Mouse (Mus musculus) mesoderm, embryonic 11.5 days (tissue): Measurements from ENCODE around the gene Cltb.
"Not testable (repeated sequence)": the region's sequence is repeated elsewhere in the genome, so short reads cannot be mapped to it uniquely, and the experiment has no call there.

Experiments
- DNase-seq: peaks from one replicate; pipeline ENCODE4 v3.0.0-alpha.2; 2012; ENCODE audit warnings: low read depth, low spot score

Gene Cltb

DNA sequence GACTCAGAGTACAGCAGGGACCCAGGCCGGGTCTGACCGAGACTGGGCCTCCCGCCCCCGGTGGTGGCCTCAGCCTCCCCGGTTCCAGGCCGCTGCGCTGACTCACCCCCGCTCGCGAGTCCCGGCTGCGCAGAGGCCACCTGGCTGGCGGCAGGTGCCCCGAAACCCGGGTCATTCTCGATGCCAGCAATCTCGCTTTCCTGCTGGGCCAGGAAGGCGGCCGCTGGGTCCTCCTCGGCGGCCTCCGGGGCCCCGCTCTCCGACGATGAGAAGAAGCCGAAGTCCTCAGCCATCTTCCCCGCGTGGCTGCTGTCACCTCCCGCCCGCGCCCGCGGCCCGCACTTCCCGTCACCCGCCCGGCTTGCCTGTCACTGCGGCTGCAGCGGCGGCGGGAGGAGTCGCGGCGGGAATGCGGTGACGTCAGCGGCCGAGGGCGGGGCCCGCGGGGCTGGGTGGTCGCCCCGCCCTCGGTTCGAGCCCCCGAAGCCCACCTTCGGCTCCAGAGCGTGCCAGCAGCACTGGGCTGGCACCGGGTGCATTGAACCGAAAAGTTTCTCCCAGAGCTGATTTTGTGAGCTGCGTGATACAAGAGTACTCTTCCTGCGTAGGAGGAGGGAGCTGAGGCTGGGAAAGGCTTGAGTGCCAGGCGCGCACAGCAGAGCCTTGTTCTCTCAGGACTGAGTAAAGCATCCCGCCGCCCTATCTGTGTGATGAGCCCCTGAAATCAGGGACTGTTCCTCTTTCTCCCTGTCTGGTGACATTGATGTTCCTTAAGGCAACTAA, at the start of gene Cltb:
Gene Cltb, minus strand, starts transcription at position 373 of the 783 bp plus-strand sequence.
- DNase-seq = peak; percentile 74

DNA sequence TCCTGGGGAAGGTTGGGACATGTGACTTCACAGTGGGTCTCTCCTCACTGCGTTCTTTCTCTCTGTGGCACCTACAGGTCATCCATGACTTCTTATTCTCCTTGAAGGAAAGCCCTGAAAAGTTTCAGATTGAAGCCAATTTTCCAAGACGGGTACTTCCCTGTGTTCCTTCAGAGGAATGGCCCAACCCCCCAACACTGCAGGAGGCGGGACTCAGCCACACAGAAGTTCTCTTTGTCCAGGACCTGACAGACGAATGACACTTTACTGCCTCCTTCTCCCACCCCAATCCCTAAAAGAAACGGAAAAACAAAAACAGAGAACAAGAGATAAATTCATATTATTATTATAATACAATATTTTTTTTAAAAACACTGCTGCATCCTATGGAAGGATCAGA, 49.7 kb upstream of the Cltb start:
- no peak for DNase-seq

GRCm38 (mm10) chr13:54650461-54650860, 39.3 kb upstream of the Cltb start:
- DNase-seq = no peak

DNA sequence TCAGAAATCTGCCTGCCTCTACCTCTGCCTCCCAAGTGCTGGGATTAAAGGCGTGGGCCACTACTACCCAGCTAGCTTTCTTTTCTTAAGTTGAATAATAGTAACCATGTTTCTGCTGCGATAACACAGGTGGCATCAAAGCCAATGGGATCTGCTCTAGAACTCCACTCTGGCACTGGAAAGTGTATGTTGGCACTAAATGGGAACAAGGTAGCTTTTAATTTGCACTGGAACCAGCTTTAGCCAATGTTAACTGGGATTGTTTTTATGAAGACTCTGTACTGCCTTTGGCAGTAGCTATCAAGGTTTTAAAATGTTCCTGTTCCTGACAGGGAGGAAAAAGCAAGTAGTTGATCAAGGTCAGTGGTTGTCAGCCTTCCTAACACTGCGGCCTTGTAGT, 23.9 kb upstream of the Cltb start:
- DNase-seq = no peak

DNA sequence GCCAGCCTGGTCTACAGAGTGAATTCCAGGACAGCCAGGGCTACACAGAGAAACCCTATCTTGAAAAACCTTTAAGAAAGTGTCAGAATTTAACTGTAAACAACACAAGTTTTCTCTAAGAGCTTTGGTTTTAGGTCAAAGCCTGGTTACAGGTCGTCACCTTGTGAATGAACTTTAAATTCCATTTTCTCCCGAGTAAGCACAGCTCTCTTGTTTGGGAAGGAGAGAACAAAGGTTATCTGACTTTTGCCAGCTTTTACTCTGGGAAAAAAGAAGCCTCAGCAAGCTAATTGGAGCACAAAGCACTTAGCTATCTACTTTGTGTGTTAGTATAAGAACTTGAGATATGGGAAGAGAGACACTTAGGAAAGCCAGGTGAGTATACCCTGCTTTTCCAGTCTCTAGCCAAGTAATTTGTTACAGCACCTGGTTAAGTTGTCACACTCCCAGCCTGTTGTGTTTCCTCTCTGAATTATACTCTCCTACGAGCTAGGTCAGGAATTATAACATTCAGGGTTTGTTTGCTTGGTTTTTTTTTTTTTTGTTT, 21.7 kb upstream of the Cltb start:
- DNase-seq = no peak

DNA sequence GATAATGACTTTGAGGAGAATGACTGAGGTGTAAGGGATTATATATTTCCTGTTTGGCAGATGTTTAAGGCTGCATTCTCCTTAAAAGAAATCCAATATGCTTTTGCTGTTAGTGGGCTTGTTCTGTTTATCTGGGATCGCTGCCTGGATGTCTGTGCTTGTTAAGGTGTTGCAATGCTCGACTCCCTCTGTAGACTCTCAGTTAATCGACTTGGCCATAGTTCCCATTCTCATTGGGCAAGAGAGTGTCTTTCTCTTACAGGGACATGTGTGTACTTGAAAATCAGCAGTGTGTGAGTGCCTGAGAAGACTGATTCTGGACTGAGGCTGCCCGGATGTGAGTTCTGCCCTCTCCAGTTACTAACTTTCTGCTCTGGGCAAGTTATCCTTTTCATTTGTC, 18.0 kb upstream of the Cltb start:
- no peak for DNase-seq

- DNase-seq = peak; percentile 39
Observed at GRCm38 (mm10) chr13:54621960-54622521, 10.9 kb upstream of the Cltb start.

- DNase-seq = peak; percentile 97
Observed at GRCm38 (mm10) chr13:54621155-54621932, 10.2 kb upstream of the Cltb start, which contains the start of gene Faf2. Faf2 (plus strand) TSS chr13:54621784.

DNA sequence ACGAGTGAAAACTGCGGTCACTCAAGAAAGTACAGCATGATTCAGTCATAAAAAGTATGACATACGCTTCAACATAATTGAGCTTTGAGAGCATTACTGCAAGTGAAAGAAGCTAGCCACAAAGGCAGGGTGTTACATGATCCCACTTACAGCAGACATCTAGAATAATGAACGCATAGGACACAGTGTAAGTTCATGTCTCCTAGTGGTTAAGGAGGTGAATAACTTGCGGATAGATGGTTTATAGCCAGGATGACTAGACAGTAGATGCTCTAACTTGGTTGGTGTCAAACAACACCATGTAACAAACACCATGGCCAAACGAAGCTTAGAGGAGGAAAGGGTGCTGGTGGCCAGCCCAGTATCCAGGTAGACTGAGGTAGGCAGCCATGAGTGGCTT, 5.9 kb upstream of the Cltb start:
- no peak for DNase-seq

- no peak for DNase-seq
Observed at GRCm38 (mm10) chr13:54616307-54616706, 5.2 kb upstream of the Cltb start.

- not testable (repeated sequence) for DNase-seq
Observed at GRCm38 (mm10) chr13:54613141-54613540, 2.0 kb upstream of the Cltb start.

DNA sequence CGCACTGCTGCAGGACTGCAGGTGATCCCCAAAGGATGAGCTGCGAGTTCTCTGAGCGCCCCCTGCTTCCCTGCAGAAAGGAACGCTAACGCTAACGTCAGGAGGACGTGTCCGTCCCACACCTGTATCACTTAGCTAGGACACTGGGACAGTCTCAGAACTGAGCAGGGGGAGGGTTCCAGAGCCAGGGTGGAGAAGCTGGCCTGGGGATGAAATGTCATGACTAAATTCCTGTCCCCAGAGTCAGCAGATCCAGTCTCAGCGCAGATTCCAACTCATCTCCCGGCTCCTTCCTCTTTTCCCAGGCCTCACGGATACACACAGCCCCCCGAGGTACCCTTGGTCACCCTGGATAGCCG, 552 bp downstream of the Cltb start:
- DNase-seq = no peak

- no peak for DNase-seq
Observed at GRCm38 (mm10) chr13:54609301-54609700, 1.8 kb downstream of the Cltb start.

DNA sequence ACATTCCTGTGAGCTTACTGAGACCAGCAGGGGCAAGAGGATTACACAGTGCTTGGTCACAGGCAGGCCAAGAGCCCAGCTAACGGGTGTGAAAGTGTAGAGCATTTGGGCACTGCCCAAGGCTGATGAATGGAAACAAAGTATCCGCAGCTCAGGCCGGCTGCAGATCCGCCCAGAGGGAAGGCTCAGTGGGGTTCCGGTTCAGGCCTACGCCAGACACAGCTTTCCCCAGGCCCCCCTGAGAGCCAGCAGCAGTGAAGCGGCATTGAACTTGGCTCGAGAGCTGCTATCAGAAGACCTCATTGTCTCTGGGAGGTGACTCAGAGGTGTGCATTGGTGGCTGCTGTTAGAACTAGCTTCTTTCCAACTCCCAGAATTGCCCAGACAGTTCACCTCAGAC, 2.5 kb downstream of the Cltb start:
- DNase-seq = no peak

- DNase-seq = no peak
Observed at GRCm38 (mm10) chr13:54608002-54608401, 3.1 kb downstream of the Cltb start.

DNA sequence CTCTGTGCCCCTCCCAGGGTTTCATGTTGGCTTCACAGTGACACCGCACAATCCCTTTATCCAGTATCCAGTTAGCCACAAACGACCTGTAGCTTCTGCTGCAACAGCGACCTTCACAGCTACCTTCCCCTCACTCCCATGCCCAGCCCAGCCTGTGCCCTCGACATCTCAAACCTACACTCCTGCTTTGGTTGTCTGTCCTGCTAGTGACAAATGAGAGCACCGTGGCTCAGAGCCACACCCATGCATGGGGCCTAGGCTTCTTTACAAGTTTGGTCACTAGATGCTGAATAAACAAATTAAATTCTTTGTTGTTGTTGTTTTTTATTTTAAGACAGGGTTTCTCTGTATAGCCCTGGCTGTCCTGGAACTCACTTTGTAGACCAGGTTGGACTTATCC, 3.9 kb downstream of the Cltb start:
- no peak for DNase-seq

DNA sequence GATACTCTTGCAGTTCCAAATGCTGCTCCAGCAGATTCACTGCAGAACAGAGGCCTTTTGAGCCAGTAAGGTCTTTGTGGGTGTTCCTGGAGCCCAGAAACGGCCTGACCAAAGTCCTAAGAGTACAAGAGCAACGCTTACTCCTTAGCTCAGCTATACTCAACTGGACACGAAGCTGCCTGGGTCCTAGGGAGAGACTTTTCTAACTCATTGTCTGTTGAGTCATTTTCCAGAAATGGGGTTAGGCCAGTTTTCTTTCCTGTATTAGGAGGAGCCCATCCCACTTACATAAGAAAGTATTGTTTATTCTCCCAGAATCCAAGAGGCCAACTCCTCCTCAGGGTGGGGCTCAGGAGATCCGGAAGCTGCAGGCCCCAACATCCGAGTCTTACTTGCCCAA, 5.7 kb downstream of the Cltb start:
- no peak for DNase-seq

DNA sequence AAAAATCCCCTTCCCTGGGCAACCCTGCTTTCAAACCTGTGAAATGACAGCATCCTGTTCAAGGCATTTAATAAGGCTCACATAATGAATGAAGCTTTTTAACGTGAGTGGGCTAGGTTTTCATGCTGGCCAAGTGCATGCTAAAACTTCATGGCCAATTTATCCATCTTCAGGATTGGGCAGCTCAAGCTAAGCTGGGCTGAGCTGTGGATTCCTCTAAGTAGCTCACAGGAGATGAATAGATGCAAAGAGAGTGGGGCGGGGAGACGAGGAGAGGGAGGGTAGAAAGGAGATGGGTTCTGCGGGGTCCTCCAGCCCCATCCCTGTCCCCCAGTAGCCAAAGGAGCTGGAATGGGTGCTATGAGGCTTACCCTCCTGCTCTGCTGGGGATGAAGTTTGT, 6.9 kb downstream of the Cltb start:
- DNase-seq = no peak

- no peak for DNase-seq
Observed at GRCm38 (mm10) chr13:54603501-54603900, 7.6 kb downstream of the Cltb start.

- DNase-seq = no peak
Observed at GRCm38 (mm10) chr13:54602639-54603111, 8.5 kb downstream of the Cltb start.

- DNase-seq = no peak
Observed at GRCm38 (mm10) chr13:54598622-54599143, 12.5 kb downstream of the Cltb start.

- no peak for DNase-seq
Observed at GRCm38 (mm10) chr13:54596870-54597269, 14.3 kb downstream of the Cltb start.
